Mouse (Mus musculus): ENCODE data around the gene Foxred2. TPM values are rescaled to one million over a fixed set of nuclear protein-coding genes. Genes with fewer than 3 reads are reported as not detected.

Gene Foxred2
- 10.7 and 10.8 TPM in 2 replicates for polyA plus RNA-seq (2014; fragmentation: Nextera tagmentation; extraction: Ambion mirVana)

DNA sequence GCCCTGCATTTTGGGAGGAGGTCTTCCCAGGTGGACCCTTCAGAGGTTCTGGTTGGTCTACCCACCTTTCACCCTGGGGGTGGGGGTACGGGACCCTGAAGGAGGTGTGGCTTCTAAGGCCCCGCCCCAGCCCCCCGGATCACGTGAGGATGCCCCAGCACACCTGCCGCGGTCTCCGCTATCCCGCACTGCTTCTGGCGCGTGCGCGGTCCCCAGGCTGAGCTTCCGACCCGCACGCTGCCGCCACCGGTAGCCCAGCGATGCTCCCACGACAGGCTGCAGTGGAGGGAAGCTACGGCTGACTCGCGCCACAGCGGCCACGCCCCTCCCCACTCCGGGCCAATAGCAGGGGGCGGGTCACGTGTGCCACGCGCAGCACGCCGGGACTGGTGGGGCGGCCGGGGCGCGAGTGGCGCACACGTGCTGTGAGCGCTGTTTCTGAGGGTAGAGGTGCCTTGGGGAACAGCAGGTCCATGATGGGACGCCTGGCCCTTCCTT is at the start of gene Foxred2:
Gene Foxred2 (minus strand): TSS at position 319 of the 498 bp plus-strand sequence.
- no peaks in the 10 kb centered on the region for H3K9me3 ChIP-seq (ENCODE audit: control insufficient read depth, low read length)
- under 1% methylated on average over 39 of the region's 39 CpGs for WGBS
- peaks cover 55% of the 10 kb centered on the region for H3K36me3 ChIP-seq (replicated peaks; ENCODE audit: control insufficient read depth, insufficient read depth)
- peak within 1 kb of the TSS; percentile 94 for H3K4me2 ChIP-seq (replicated peaks)
- peak; percentile 85 for DNase-seq (ENCODE audit: low spot score)
- no peaks in the 10 kb centered on the region for H3K27me3 ChIP-seq (ENCODE audit: control insufficient read depth, insufficient read depth, low read length)
- H3K4me3 ChIP-seq (replicated peaks; ENCODE audit: low read length) = peak within 1 kb of the TSS; percentile 50
- H3K4me1 ChIP-seq (replicated peaks; ENCODE audit: control insufficient read depth, insufficient read depth, low read length) = peaks cover 24% of the 10 kb centered on the region
- H3K27ac ChIP-seq = peak within 1 kb of the TSS; percentile 20
- ATAC-seq (ENCODE audit: low FRiP score) = peak; percentile 93
- H3K9ac ChIP-seq = peak within 1 kb of the TSS; percentile 73

DNA sequence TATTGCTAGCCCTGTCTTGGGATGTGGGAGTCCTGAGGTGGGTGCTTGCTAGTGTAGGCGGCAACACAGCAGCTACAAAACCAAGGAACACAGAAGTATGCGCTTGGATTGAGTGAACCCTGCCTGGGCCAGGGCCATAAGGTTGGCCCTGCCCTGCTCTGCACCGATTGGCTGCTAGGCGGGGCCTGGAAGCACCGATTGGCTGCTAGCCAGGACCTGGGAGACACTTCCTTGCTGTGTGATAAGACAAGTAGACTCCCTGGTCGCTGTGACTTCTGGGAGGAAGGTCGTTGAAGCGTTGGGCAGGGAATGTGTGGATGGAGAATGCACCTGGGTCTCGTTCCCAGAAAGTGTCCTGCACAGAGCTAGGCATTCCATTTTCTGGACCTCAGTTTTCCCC is 47.4 kb upstream of the Foxred2 start:
- no peak overlapping the region for H3K27ac ChIP-seq
- DNase-seq (ENCODE audit: low spot score) (no peak), ATAC-seq (ENCODE audit: low FRiP score) (no peak)
- H3K9me3 ChIP-seq (ENCODE audit: control insufficient read depth, low read length) = no peaks in the 10 kb centered on the region
- H3K4me1 ChIP-seq (replicated peaks; ENCODE audit: control insufficient read depth, insufficient read depth, low read length) = no peaks in the 10 kb centered on the region
- H3K36me3 ChIP-seq (replicated peaks; ENCODE audit: control insufficient read depth, insufficient read depth) = no peaks in the 10 kb centered on the region
- H3K9ac ChIP-seq = no peak overlapping the region
- WGBS = 51% methylated on average over 9 of the region's 9 CpGs
- no peak overlapping the region for H3K4me3 ChIP-seq (replicated peaks; ENCODE audit: low read length)
- H3K27me3 ChIP-seq (ENCODE audit: control insufficient read depth, insufficient read depth, low read length) = no peaks in the 10 kb centered on the region
- no peak overlapping the region for H3K4me2 ChIP-seq (replicated peaks)

GRCm38 (mm10) chr15:78001400-78001799 is 44.9 kb upstream of the Foxred2 start:
- Histone ChIP-seq H3K9ac (no peak overlapping the region), H3K27ac (no peak overlapping the region), H3K4me1 (replicated peaks; ENCODE audit: control insufficient read depth, insufficient read depth, low read length) (no peaks in the 10 kb centered on the region), H3K36me3 (replicated peaks; ENCODE audit: control insufficient read depth, insufficient read depth) (no peaks in the 10 kb centered on the region), H3K27me3 (ENCODE audit: control insufficient read depth, insufficient read depth, low read length) (no peaks in the 10 kb centered on the region), H3K9me3 (ENCODE audit: control insufficient read depth, low read length) (no peaks in the 10 kb centered on the region), H3K4me2 (replicated peaks) (no peak overlapping the region), H3K4me3 (replicated peaks; ENCODE audit: low read length) (no peak overlapping the region)
- WGBS = 23% methylated on average over 5 of the region's 5 CpGs
- ATAC-seq (ENCODE audit: low FRiP score) (no peak), DNase-seq (ENCODE audit: low spot score) (no peak)

GRCm38 (mm10) chr15:77988541-77988940 is 32.0 kb upstream of the Foxred2 start:
- Histone ChIP-seq H3K9ac (no peak overlapping the region), H3K36me3 (replicated peaks; ENCODE audit: control insufficient read depth, insufficient read depth) (no peaks in the 10 kb centered on the region), H3K9me3 (ENCODE audit: control insufficient read depth, low read length) (no peaks in the 10 kb centered on the region), H3K4me2 (replicated peaks) (no peak overlapping the region), H3K4me3 (replicated peaks; ENCODE audit: low read length) (no peak overlapping the region), H3K4me1 (replicated peaks; ENCODE audit: control insufficient read depth, insufficient read depth, low read length) (no peaks in the 10 kb centered on the region), H3K27ac (no peak overlapping the region), H3K27me3 (ENCODE audit: control insufficient read depth, insufficient read depth, low read length) (no peaks in the 10 kb centered on the region)
- WGBS = 77% methylated on average over 5 of the region's 5 CpGs
- no peak for DNase-seq (ENCODE audit: low spot score)
- no peak for ATAC-seq (ENCODE audit: low FRiP score)

DNA sequence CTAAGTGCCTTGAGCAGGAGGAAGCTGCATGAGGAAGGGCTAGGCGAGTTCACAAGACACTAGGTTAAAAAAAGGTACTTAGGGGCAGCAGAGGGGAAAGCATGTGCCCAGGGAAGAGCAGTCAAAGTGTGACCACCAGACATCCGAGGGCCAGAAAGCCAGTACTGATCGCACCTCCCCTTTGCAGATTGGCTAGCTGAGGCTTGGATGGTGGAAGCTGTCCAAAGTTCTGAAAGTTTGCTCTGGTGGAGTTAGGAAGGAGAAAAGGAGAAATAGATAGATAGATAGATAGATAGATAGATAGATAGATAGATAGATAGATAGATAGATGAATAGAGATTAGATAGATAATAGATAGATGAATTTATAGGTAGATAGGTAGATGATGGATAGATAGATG is 26.9 kb upstream of the Foxred2 start:
- WGBS = 39% methylated on average over 3 of the region's 3 CpGs
- Histone ChIP-seq H3K9ac (no peak overlapping the region), H3K36me3 (replicated peaks; ENCODE audit: control insufficient read depth, insufficient read depth) (no peaks in the 10 kb centered on the region), H3K27me3 (ENCODE audit: control insufficient read depth, insufficient read depth, low read length) (no peaks in the 10 kb centered on the region), H3K4me3 (replicated peaks; ENCODE audit: low read length) (no peak overlapping the region), H3K4me1 (replicated peaks; ENCODE audit: control insufficient read depth, insufficient read depth, low read length) (no peaks in the 10 kb centered on the region), H3K4me2 (replicated peaks) (no peak overlapping the region), H3K9me3 (ENCODE audit: control insufficient read depth, low read length) (no peaks in the 10 kb centered on the region), H3K27ac (no peak overlapping the region)
- no peak for ATAC-seq (ENCODE audit: low FRiP score)
- no peak for DNase-seq (ENCODE audit: low spot score)

- no peak overlapping the region for H3K9ac ChIP-seq
- no peaks in the 10 kb centered on the region for H3K4me1 ChIP-seq (replicated peaks; ENCODE audit: control insufficient read depth, insufficient read depth, low read length)
- ATAC-seq (ENCODE audit: low FRiP score) = no peak; the same call in 1 of the 2 replicates
- no peaks in the 10 kb centered on the region for H3K9me3 ChIP-seq (ENCODE audit: control insufficient read depth, low read length)
- no peak overlapping the region for H3K27ac ChIP-seq
- H3K27me3 ChIP-seq (ENCODE audit: control insufficient read depth, insufficient read depth, low read length) = no peaks in the 10 kb centered on the region
- peak; percentile 88 for DNase-seq (ENCODE audit: low spot score)
- 27% methylated on average over 18 of the region's 18 CpGs for WGBS
- H3K4me2 ChIP-seq (replicated peaks) = no peak overlapping the region
- no peak overlapping the region for H3K4me3 ChIP-seq (replicated peaks; ENCODE audit: low read length)
- H3K36me3 ChIP-seq (replicated peaks; ENCODE audit: control insufficient read depth, insufficient read depth) = no peaks in the 10 kb centered on the region
Observed at GRCm38 (mm10) chr15:77982195-77982939, 25.8 kb upstream of the Foxred2 start.

- Histone ChIP-seq H3K4me1 (replicated peaks; ENCODE audit: control insufficient read depth, insufficient read depth, low read length) (no peaks in the 10 kb centered on the region), H3K9me3 (ENCODE audit: control insufficient read depth, low read length) (no peaks in the 10 kb centered on the region), H3K27me3 (ENCODE audit: control insufficient read depth, insufficient read depth, low read length) (no peaks in the 10 kb centered on the region), H3K9ac (no peak overlapping the region), H3K4me2 (replicated peaks) (no peak overlapping the region), H3K36me3 (replicated peaks; ENCODE audit: control insufficient read depth, insufficient read depth) (no peaks in the 10 kb centered on the region), H3K4me3 (replicated peaks; ENCODE audit: low read length) (no peak overlapping the region), H3K27ac (no peak overlapping the region)
- no peak for ATAC-seq (ENCODE audit: low FRiP score)
- WGBS = 77% methylated on average over 5 of the region's 5 CpGs
- DNase-seq (ENCODE audit: low spot score) = no peak
Observed at GRCm38 (mm10) chr15:77981181-77981680, 24.7 kb upstream of the Foxred2 start.

DNA sequence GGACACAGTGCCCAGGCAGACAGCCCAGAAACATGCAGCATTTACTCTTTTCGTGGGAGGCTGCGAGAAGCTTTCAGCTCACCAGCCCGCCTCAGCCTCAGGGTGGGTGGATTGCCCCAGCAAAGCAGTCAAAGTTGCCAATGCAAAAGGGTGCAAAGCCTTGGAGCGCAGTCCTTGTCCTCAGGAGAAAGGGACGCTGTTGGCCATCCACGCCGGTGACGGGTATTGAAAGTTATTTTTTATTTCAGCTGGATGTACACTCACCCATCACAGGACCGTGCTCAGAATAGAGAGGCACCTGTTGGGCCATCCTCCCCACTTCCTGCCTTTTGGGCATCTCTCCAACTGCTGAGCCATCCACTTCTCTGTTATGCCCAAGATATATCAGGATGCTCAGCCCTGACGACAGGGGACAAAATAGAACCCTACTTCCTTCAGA is 22.9 kb upstream of the Foxred2 start:
- no peak for ATAC-seq (ENCODE audit: low FRiP score)
- H3K9me3 ChIP-seq (ENCODE audit: control insufficient read depth, low read length) = no peaks in the 10 kb centered on the region
- no peaks in the 10 kb centered on the region for H3K4me1 ChIP-seq (replicated peaks; ENCODE audit: control insufficient read depth, insufficient read depth, low read length)
- H3K4me3 ChIP-seq (replicated peaks; ENCODE audit: low read length) = no peak overlapping the region
- no peak overlapping the region for H3K9ac ChIP-seq
- 87% methylated on average over 10 of the region's 10 CpGs for WGBS
- no peak overlapping the region for H3K4me2 ChIP-seq (replicated peaks)
- no peaks in the 10 kb centered on the region for H3K27me3 ChIP-seq (ENCODE audit: control insufficient read depth, insufficient read depth, low read length)
- DNase-seq (ENCODE audit: low spot score) = no peak
- H3K27ac ChIP-seq = no peak overlapping the region
- no peaks in the 10 kb centered on the region for H3K36me3 ChIP-seq (replicated peaks; ENCODE audit: control insufficient read depth, insufficient read depth)

DNA sequence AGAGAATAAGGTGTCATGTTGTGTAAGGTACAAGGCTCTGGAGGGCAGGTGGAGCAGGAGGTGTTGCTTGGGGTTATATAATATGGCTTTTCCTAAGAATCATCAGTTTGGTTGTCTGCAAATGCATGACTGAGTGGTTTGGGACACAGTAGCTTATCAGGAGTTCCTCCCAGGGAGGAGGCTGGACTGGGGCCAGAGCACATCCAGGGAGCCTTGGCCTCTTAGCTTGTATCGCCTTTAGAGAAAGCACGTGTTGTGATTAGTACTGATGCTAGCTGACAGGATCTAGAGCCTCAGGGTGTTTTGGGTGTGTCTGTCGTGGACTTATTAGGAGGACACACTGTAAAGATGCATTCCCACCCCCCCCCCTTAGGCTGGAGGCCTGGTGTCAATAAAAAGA is 21.1 kb upstream of the Foxred2 start:
- DNase-seq (ENCODE audit: low spot score) (no peak), ATAC-seq (ENCODE audit: low FRiP score) (no peak)
- H3K36me3 ChIP-seq (replicated peaks; ENCODE audit: control insufficient read depth, insufficient read depth) = no peaks in the 10 kb centered on the region
- no peaks in the 10 kb centered on the region for H3K27me3 ChIP-seq (ENCODE audit: control insufficient read depth, insufficient read depth, low read length)
- 64% methylated on average over 3 of the region's 3 CpGs for WGBS
- no peak overlapping the region for H3K4me2 ChIP-seq (replicated peaks)
- H3K9me3 ChIP-seq (ENCODE audit: control insufficient read depth, low read length) = no peaks in the 10 kb centered on the region
- no peak overlapping the region for H3K9ac ChIP-seq
- no peak overlapping the region for H3K4me3 ChIP-seq (replicated peaks; ENCODE audit: low read length)
- H3K27ac ChIP-seq = no peak overlapping the region
- H3K4me1 ChIP-seq (replicated peaks; ENCODE audit: control insufficient read depth, insufficient read depth, low read length) = no peaks in the 10 kb centered on the region

Measured in hindbrain, embryonic 14.5 days (tissue).